ENCODE assay signal across 9 mouse cellular contexts in genomic region chr2:104847645-104848044, GRCm38 (mm10). TPM values are rescaled to one million over a fixed set of nuclear protein-coding genes. Genes with fewer than 3 reads are reported as not detected.
DNase-seq lines count a peak whose midpoint lies in the region; ATAC-seq and TF ChIP-seq lines count a peak whose summit lies in the region.
"Had no signal": no experiment of that assay in that cellular context is flagged by ENCODE, and none has a peak within 500 bp of the region (broad histone marks: within the 10 kb centered on the region; RNA-seq: fewer than 3 reads in every experiment).

No protein-coding gene starts in this region.

- no peak overlapping the region for H3K27ac ChIP-seq in hindbrain, postnatal 0 days
- H3K27ac ChIP-seq in stomach, postnatal 0 days (replicated peaks): no peak overlapping the region
- H3K27ac ChIP-seq in forebrain, embryonic 16.5 days (ENCODE audit: low read length): no peak overlapping the region
- H3K27ac ChIP-seq: lung, embryonic 15.5 days had no signal

- ATAC-seq in hindbrain, postnatal 0 days: no peak
- 0 out of 2 replicates have a peak, but pooled peaks have one; percentile 20 for ATAC-seq in stomach, postnatal 0 days (ENCODE audit: low FRiP score, low TSS enrichment)
- no peak for ATAC-seq in forebrain, embryonic 16.5 days

- no peaks in the 10 kb centered on the region for H3K4me1 ChIP-seq in hindbrain, postnatal 0 days (ENCODE audit: insufficient read depth, low read length)
- no peaks in the 10 kb centered on the region for H3K4me1 ChIP-seq in stomach, postnatal 0 days (replicated peaks; ENCODE audit: control insufficient read depth, insufficient read depth)
- H3K4me1 ChIP-seq in forebrain, embryonic 16.5 days (replicated peaks; ENCODE audit: control insufficient read depth, insufficient read depth, low read length): peaks cover 13% of the 10 kb centered on the region

- TF ChIP-seq CTCF in hindbrain, postnatal 0 days (IDR thresholded peaks at IDR 0.05; ENCODE audit: low read depth): peak; percentile 68
- peak; percentile 67 for TF ChIP-seq CTCF in stomach, postnatal 0 days (IDR thresholded peaks at IDR 0.05; ENCODE audit: low read depth)

- no peak overlapping the region for H3K4me3 ChIP-seq in hindbrain, postnatal 0 days (ENCODE audit: low read length)
- H3K4me3 ChIP-seq in stomach, postnatal 0 days (ENCODE audit: low read depth, low read length): no peak overlapping the region
- H3K4me3 ChIP-seq in forebrain, embryonic 16.5 days (replicated peaks; ENCODE audit: low read length): no peak overlapping the region
- H3K4me3 ChIP-seq: lung, embryonic 15.5 days had no signal

- TF ChIP-seq EP300 in stomach, postnatal 0 days (optimal IDR thresholded peaks at IDR 0.05): no peak

- intact Hi-C loops in heart, postnatal 14 days (cut with DNase I): no loop called here
- intact Hi-C loops in heart, postnatal 36 days (cut with DNase I): loop anchor here (2.0 to 5.0 kb wide), 2 partner anchors 31 to 385 kb away; partner anchors contain the start of gene Qser1

- no peaks in the 10 kb centered on the region for H3K36me3 ChIP-seq in hindbrain, postnatal 0 days (ENCODE audit: insufficient read depth, low read length)
- no peaks in the 10 kb centered on the region for H3K36me3 ChIP-seq in stomach, postnatal 0 days (ENCODE audit: control insufficient read depth, insufficient read depth, low read length)
- no peaks in the 10 kb centered on the region for H3K36me3 ChIP-seq in forebrain, embryonic 16.5 days (ENCODE audit: control insufficient read depth, insufficient read depth)
- H3K36me3 ChIP-seq: lung, embryonic 15.5 days had no signal

- DNase-seq in heart, postnatal 14 days: peak; percentile 8 to 26
- DNase-seq in heart, postnatal 36 days: no peak
- peak; percentile 36 for DNase-seq in urinary bladder, postnatal 14 days (ENCODE audit: low spot score)
- DNase-seq in urinary bladder, postnatal 4 days (ENCODE audit: low spot score in 2 of 2): no peak
- peak; percentile 65 for DNase-seq in hindbrain, postnatal 0 days (ENCODE audit: low spot score)
- peak; percentile 45 for DNase-seq in stomach, postnatal 0 days (ENCODE audit: low spot score)
- no peak for DNase-seq in urinary bladder, postnatal 10 days (ENCODE audit: low spot score)

- H3K9me3 ChIP-seq in hindbrain, postnatal 0 days (ENCODE audit: low read length): no peaks in the 10 kb centered on the region
- no peaks in the 10 kb centered on the region for H3K9me3 ChIP-seq in stomach, postnatal 0 days (ENCODE audit: control insufficient read depth, low read length)
- no peaks in the 10 kb centered on the region for H3K9me3 ChIP-seq in forebrain, embryonic 16.5 days (ENCODE audit: control insufficient read depth, low read length)
- H3K9me3 ChIP-seq: lung, embryonic 15.5 days had no signal

- 57% methylated on average over 2 of the region's 2 CpGs for WGBS in hindbrain, postnatal 0 days
- WGBS in stomach, postnatal 0 days: 42% methylated on average over 2 of the region's 2 CpGs
- 57% methylated on average over 2 of the region's 2 CpGs for WGBS in forebrain, embryonic 16.5 days

- H3K4me2 ChIP-seq in hindbrain, postnatal 0 days (ENCODE audit: low read depth, low read length): no peak overlapping the region
- H3K4me2 ChIP-seq in stomach, postnatal 0 days (replicated peaks; ENCODE audit: low read depth): no peak overlapping the region
- H3K4me2 ChIP-seq in forebrain, embryonic 16.5 days (ENCODE audit: low read length): no peak overlapping the region

- no peaks in the 10 kb centered on the region for H3K27me3 ChIP-seq in hindbrain, postnatal 0 days (ENCODE audit: insufficient read depth, low read length)
- no peaks in the 10 kb centered on the region for H3K27me3 ChIP-seq in stomach, postnatal 0 days (ENCODE audit: control insufficient read depth, insufficient read depth, low read length)
- peaks cover 7% of the 10 kb centered on the region for H3K27me3 ChIP-seq in forebrain, embryonic 16.5 days (replicated peaks; ENCODE audit: control insufficient read depth, insufficient read depth, low read length)

- no peak overlapping the region for H3K9ac ChIP-seq in hindbrain, postnatal 0 days (replicated peaks; ENCODE audit: low read length)
- H3K9ac ChIP-seq in stomach, postnatal 0 days (ENCODE audit: low read length): no peak overlapping the region
- no peak overlapping the region for H3K9ac ChIP-seq in forebrain, embryonic 16.5 days (replicated peaks; ENCODE audit: low read depth, low read length)
- H3K9ac ChIP-seq: lung, embryonic 15.5 days had no signal

RNA-seq across cellular contexts. Expression of gene Prrg4, which starts 2.0 kb away (rescaled TPM):
- 1 to 10 TPM; 1.5 to 2.0 TPM for total RNA-seq in heart, postnatal 14 days (2021)
- total RNA-seq in heart, postnatal 36 days (2021): 1 to 10 TPM in 1 of 2 experiments, under 1 TPM in 1; 0.70 to 1.7 TPM
- total RNA-seq in hindbrain, postnatal 0 days (2014; rRNA removed): 2.2 and 3.8 TPM in 2 replicates
- 1.4 and 1.6 TPM in 2 replicates for polyA plus RNA-seq in hindbrain, postnatal 0 days (2015; fragmentation: Nextera tagmentation; extraction: Ambion mirVana)
- polyA plus RNA-seq in stomach, postnatal 0 days (2015; fragmentation: Nextera tagmentation; extraction: Ambion mirVana): 3.1 and 4.0 TPM in 2 replicates
- 0.38 and 0.43 TPM in 2 replicates for polyA plus RNA-seq in forebrain, embryonic 16.5 days (2015; fragmentation: Nextera tagmentation; extraction: Ambion mirVana)

RNA-seq across cellular contexts. Expression of gene Ccdc73, which starts 20.0 kb away (rescaled TPM):
- total RNA-seq in heart, postnatal 14 days (2021): 1 to 10 TPM; 3.2 to 4.9 TPM
- total RNA-seq in heart, postnatal 36 days (2021): 1 to 10 TPM; 3.1 to 4.8 TPM
- 15.2 TPM in 1 of 2 replicates, not detected in the other for total RNA-seq in hindbrain, postnatal 0 days (2014; rRNA removed)
- polyA plus RNA-seq in hindbrain, postnatal 0 days (2015; fragmentation: Nextera tagmentation; extraction: Ambion mirVana): 3.7 and 5.2 TPM in 2 replicates
- polyA plus RNA-seq in stomach, postnatal 0 days (2015; fragmentation: Nextera tagmentation; extraction: Ambion mirVana): 5.6 and 6.5 TPM in 2 replicates
- polyA plus RNA-seq in forebrain, embryonic 16.5 days (2015; fragmentation: Nextera tagmentation; extraction: Ambion mirVana): 5.3 and 7.0 TPM in 2 replicates

RNA-seq across cellular contexts. Expression of gene Qser1, which starts 31.1 kb away (rescaled TPM):
- total RNA-seq in heart, postnatal 14 days (2021): 10 to 100 TPM; 23.4 to 25.1 TPM
- 10 to 100 TPM; 29.2 to 29.8 TPM for total RNA-seq in heart, postnatal 36 days (2021)
- 12.2 and 14.1 TPM in 2 replicates for total RNA-seq in hindbrain, postnatal 0 days (2014; rRNA removed)
- 4.1 and 4.3 TPM in 2 replicates for polyA plus RNA-seq in hindbrain, postnatal 0 days (2015; fragmentation: Nextera tagmentation; extraction: Ambion mirVana)
- polyA plus RNA-seq in stomach, postnatal 0 days (2015; fragmentation: Nextera tagmentation; extraction: Ambion mirVana): 2.6 and 3.1 TPM in 2 replicates
- 11.1 and 12.2 TPM in 2 replicates for polyA plus RNA-seq in forebrain, embryonic 16.5 days (2015; fragmentation: Nextera tagmentation; extraction: Ambion mirVana)

Comparison
In these comparisons a context has a peak if more than half of its experiments do, and no peak if none do; other contexts are left out.
1. DNase-seq: peak in heart, postnatal 14 days (2 of 2), urinary bladder, postnatal 14 days (single experiment), hindbrain, postnatal 0 days (single experiment) and stomach, postnatal 0 days (single experiment); none in heart, postnatal 36 days (0 of 2), urinary bladder, postnatal 4 days (0 of 2) and urinary bladder, postnatal 10 days (single experiment).